Mouse (Mus musculus): ENCODE results near the gene Ehbp1. TPM values are rescaled to one million over a fixed set of nuclear protein-coding genes. Genes with fewer than 3 reads are reported as not detected.

Gene Ehbp1
- polyA plus RNA-seq, 1 experiment from 2014 or later, result 7.9 TPM

- Histone ChIP-seq H3K9me3 (replicated peaks) (no peaks in the 10 kb centered on the region), H3K4me3 (no peak overlapping the region), H3K27me3 (ENCODE audit: low read depth, poor library complexity, severe bottlenecking) (no peaks in the 10 kb centered on the region), H3K36me3 (no peaks in the 10 kb centered on the region), H3K27ac (peak overlapping the region; percentile 82), H3K4me1 (peaks cover 30% of the 10 kb centered on the region)
- DNase-seq (ENCODE audit: low spot score), result peak; percentile 34
- WGBS, result 42% methylated on average over 13 of the region's 13 CpGs
These were observed 5.8 kb upstream of the Ehbp1 start for GRCm38 (mm10) chr11:22347651-22348535.

- Histone ChIP-seq H3K27ac (no peak overlapping the region), H3K4me3 (no peak overlapping the region), H3K9me3 (replicated peaks) (no peaks in the 10 kb centered on the region), H3K4me1 (no peaks in the 10 kb centered on the region), H3K27me3 (ENCODE audit: low read depth, poor library complexity, severe bottlenecking) (no peaks in the 10 kb centered on the region), H3K36me3 (no peaks in the 10 kb centered on the region)
- DNase-seq (ENCODE audit: low spot score), result no peak
- 92% methylated on average over 2 of the region's 2 CpGs for WGBS
These were observed 14.7 kb downstream of the Ehbp1 start for GRCm38 (mm10) chr11:22327302-22327910.

DNA sequence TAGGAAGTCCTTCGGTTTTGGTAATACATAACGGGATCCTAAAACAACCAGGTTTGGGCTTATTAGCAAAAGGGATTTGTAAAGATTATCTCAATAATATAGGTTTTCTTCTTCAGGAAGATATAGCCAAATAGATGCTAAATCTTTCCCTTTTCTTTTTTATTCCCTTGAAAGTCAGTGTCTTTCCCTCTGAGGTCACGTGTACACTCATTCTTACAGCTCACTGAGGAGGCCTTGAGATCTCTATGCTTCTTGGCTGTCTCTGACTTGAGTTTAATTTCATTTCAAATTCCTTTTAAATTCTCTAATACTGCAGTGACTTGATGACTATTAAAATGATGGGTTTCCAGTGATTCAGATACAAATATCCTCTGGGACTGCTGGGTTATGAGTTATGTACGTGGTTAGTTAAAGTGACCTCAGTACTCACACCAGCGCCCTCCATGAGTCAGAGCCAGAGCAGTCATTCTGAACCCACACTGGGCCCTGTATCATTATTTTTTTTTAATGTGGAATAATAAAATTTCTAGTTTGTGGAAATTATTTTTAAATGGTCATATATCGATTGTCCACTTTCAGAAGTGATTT is 24.2 kb downstream of the Ehbp1 start:
- no peak overlapping the region for H3K27ac ChIP-seq
- no peak overlapping the region for H3K4me3 ChIP-seq
- no peak for DNase-seq (ENCODE audit: low spot score)
- H3K27me3 ChIP-seq (ENCODE audit: low read depth, poor library complexity, severe bottlenecking), result no peaks in the 10 kb centered on the region
- 92% methylated on average over 6 of the region's 6 CpGs for WGBS
- H3K4me1 ChIP-seq, result no peaks in the 10 kb centered on the region
- H3K9me3 ChIP-seq (replicated peaks), result no peaks in the 10 kb centered on the region
- H3K36me3 ChIP-seq, result no peaks in the 10 kb centered on the region

GRCm38 (mm10) chr11:22315801-22316200 is 26.3 kb downstream of the Ehbp1 start:
- H3K27ac ChIP-seq, result no peak overlapping the region
- no peaks in the 10 kb centered on the region for H3K36me3 ChIP-seq
- WGBS, result 79% methylated on average over 1 of the region's 1 CpGs
- no peak overlapping the region for H3K4me3 ChIP-seq
- H3K27me3 ChIP-seq (ENCODE audit: low read depth, poor library complexity, severe bottlenecking), result no peaks in the 10 kb centered on the region
- H3K4me1 ChIP-seq, result no peaks in the 10 kb centered on the region
- H3K9me3 ChIP-seq (replicated peaks), result no peaks in the 10 kb centered on the region
- no peak for DNase-seq (ENCODE audit: low spot score)

- H3K27ac ChIP-seq, result no peak overlapping the region
- no peaks in the 10 kb centered on the region for H3K9me3 ChIP-seq (replicated peaks)
- 73% methylated on average over 6 of the region's 6 CpGs for WGBS
- H3K4me1 ChIP-seq, result no peaks in the 10 kb centered on the region
- no peak for DNase-seq (ENCODE audit: low spot score)
- H3K4me3 ChIP-seq, result no peak overlapping the region
- no peaks in the 10 kb centered on the region for H3K27me3 ChIP-seq (ENCODE audit: low read depth, poor library complexity, severe bottlenecking)
- no peaks in the 10 kb centered on the region for H3K36me3 ChIP-seq
These were observed 40.9 kb downstream of the Ehbp1 start for GRCm38 (mm10) chr11:22301164-22301563.

GRCm38 (mm10) chr11:22289164-22289563 is 52.9 kb downstream of the Ehbp1 start:
- Histone ChIP-seq H3K4me1 (peaks cover 19% of the 10 kb centered on the region), H3K9me3 (replicated peaks) (no peaks in the 10 kb centered on the region), H3K36me3 (no peaks in the 10 kb centered on the region), H3K4me3 (no peak overlapping the region), H3K27me3 (ENCODE audit: low read depth, poor library complexity, severe bottlenecking) (no peaks in the 10 kb centered on the region), H3K27ac (no peak overlapping the region)
- DNase-seq (ENCODE audit: low spot score), result no peak

- H3K9me3 ChIP-seq (replicated peaks), result no peaks in the 10 kb centered on the region
- no peaks in the 10 kb centered on the region for H3K27me3 ChIP-seq (ENCODE audit: low read depth, poor library complexity, severe bottlenecking)
- H3K36me3 ChIP-seq, result 0 out of 2 replicates have a peak, but pooled peaks cover 9% of the 10 kb centered on the region
- H3K4me3 ChIP-seq, result peak overlapping the region; percentile 87
- H3K4me1 ChIP-seq, result peaks cover 19% of the 10 kb centered on the region
- no peak for DNase-seq (ENCODE audit: low spot score)
- H3K27ac ChIP-seq, result peak overlapping the region; percentile 88
- WGBS, result 2% methylated on average over 6 of the region's 6 CpGs
These were observed 54.6 kb downstream of the Ehbp1 start for GRCm38 (mm10) chr11:22287513-22287900.

DNA sequence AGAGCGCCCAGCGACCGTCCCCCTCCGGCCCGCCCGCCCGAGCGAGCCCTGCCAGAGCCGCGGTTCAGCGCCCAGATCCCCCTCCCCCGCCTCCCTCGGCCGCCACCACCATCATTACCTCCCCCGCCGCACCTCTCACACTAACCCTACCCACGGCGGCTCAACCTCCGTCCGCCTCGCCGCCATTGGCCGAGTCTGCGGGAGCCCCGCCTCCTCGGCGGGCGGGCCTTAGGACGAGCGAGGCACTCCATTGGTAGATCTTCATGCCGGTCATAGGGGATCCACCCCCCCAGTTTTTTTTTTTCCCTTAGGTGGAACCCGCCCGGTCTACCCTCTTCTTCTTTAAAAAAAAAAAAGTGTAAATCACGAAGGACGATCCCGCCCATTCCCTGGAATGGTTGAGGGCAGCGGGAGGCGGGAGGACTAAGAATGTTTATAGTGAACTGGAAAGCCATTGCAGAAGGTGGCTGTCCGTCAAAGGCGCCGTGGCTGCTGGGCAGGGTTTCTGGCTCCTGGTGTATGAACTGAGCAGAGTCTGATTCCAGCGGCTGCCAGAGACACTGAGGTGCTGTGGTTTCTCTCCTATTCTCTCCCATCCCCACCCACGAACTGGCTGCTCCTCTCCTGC is 55.1 kb downstream of the Ehbp1 start:
- H3K27me3 ChIP-seq (ENCODE audit: low read depth, poor library complexity, severe bottlenecking), result no peaks in the 10 kb centered on the region
- WGBS, result under 1% methylated on average over 30 of the region's 43 CpGs

GRCm38 (mm10) chr11:22286371-22286872 is 55.7 kb downstream of the Ehbp1 start:
- peak overlapping the region; percentile 97 for H3K27ac ChIP-seq
- no peaks in the 10 kb centered on the region for H3K9me3 ChIP-seq (replicated peaks)
- WGBS, result under 1% methylated on average over 35 of the region's 39 CpGs
- peaks cover 19% of the 10 kb centered on the region for H3K4me1 ChIP-seq
- H3K27me3 ChIP-seq (ENCODE audit: low read depth, poor library complexity, severe bottlenecking), result no peaks in the 10 kb centered on the region
- peaks cover 19% of the 10 kb centered on the region for H3K36me3 ChIP-seq
- peak; percentile 80 for DNase-seq (ENCODE audit: low spot score)
- peak overlapping the region; percentile 87 for H3K4me3 ChIP-seq

More for the DNA sequence above, 55.1 kb downstream of the Ehbp1 start:
- Histone ChIP-seq H3K36me3 (peaks cover 13% of the 10 kb centered on the region), H3K4me3 (peak overlapping the region; percentile 87), H3K27ac (peak overlapping the region; percentile 97), H3K4me1 (peaks cover 19% of the 10 kb centered on the region), H3K9me3 (replicated peaks) (no peaks in the 10 kb centered on the region)
- peak; percentile 93 for DNase-seq (ENCODE audit: low spot score)

- WGBS, result 96% methylated on average over 3 of the region's 3 CpGs
- H3K4me3 ChIP-seq, result no peak overlapping the region
- peaks cover 39% of the 10 kb centered on the region for H3K36me3 ChIP-seq
- H3K9me3 ChIP-seq (replicated peaks), result no peaks in the 10 kb centered on the region
- H3K27ac ChIP-seq, result no peak overlapping the region
- no peaks in the 10 kb centered on the region for H3K4me1 ChIP-seq
- H3K27me3 ChIP-seq (ENCODE audit: low read depth, poor library complexity, severe bottlenecking), result no peaks in the 10 kb centered on the region
- DNase-seq (ENCODE audit: low spot score), result no peak
These were observed 65.4 kb downstream of the Ehbp1 start for GRCm38 (mm10) chr11:22276656-22277055.

GRCm38 (mm10) chr11:22274144-22274543 is 67.9 kb downstream of the Ehbp1 start:
- no peak overlapping the region for H3K4me3 ChIP-seq
- H3K36me3 ChIP-seq, result peaks cover 23% of the 10 kb centered on the region
- no peaks in the 10 kb centered on the region for H3K27me3 ChIP-seq (ENCODE audit: low read depth, poor library complexity, severe bottlenecking)
- no peaks in the 10 kb centered on the region for H3K4me1 ChIP-seq
- DNase-seq (ENCODE audit: low spot score), result no peak
- no peak overlapping the region for H3K27ac ChIP-seq
- no peaks in the 10 kb centered on the region for H3K9me3 ChIP-seq (replicated peaks)
- WGBS, result 93% methylated on average over 2 of the region's 2 CpGs

- WGBS, result 91% methylated on average over 7 of the region's 7 CpGs
- Histone ChIP-seq H3K9me3 (replicated peaks) (no peaks in the 10 kb centered on the region), H3K27me3 (ENCODE audit: low read depth, poor library complexity, severe bottlenecking) (no peaks in the 10 kb centered on the region), H3K4me3 (no peak overlapping the region), H3K27ac (no peak overlapping the region), H3K4me1 (no peaks in the 10 kb centered on the region), H3K36me3 (peaks cover 18% of the 10 kb centered on the region)
- no peak for DNase-seq (ENCODE audit: low spot score)
These were observed 68.7 kb downstream of the Ehbp1 start for GRCm38 (mm10) chr11:22273378-22273777.
